Mouse (Mus musculus) testis, adult 2 months (tissue): Measurements from ENCODE around the gene Rpl5.

Source experiments
- CTCF ChIP-seq: fragments of 200-500 bp; IDR thresholded peaks from 2 replicates; pipeline ENCODE4 v1.5.1; 2012; ENCODE audit warnings: low read depth, mild to moderate bottlenecking, inconsistent platforms, low read length, moderate library complexity; ENCODE audit not compliant: control insufficient read depth, insufficient read depth, insufficient replicate concordance
- POLR2A ChIP-seq: fragments of 200-500 bp; IDR thresholded peaks from 2 replicates; pipeline ENCODE4 v1.6.1; 2012; ENCODE audit warnings: low read depth, mild to moderate bottlenecking, inconsistent platforms, low read length, moderate library complexity; ENCODE audit not compliant: control insufficient read depth

DNA sequence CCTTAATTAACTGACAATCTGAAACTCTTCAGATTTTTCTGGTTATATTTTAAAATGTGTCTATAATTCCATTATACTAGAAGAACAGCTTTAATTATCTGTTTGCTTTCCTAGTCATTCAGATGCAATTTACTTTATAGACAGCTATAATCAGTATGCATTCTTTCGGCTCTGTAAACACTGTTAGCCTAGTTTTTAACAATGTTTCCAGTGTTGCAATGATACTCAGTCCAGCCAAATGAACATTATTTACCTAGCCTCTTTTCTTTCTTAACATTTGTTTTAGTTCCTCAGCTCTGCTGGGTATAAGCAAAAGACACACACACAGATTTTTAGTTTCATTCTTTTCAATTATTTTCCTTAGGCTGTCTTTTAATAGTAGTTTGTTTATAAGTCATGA, 48.6 kb downstream of the Rpl5 start:
- no peak for TF ChIP-seq CTCF
- no peak for TF ChIP-seq POLR2A
